Mouse (Mus musculus) limb, embryonic 14.5 days (tissue): ENCODE measurements around the gene Wapl. TPM values are rescaled to one million over a fixed set of nuclear protein-coding genes. Genes with fewer than 3 reads are reported as not detected.
A peak's percentile ranks its signal among the peaks of the same experiment; 100 is the strongest.

ENCODE experiments used
- ATAC-seq: fragments of 200-750 bp; cut with Nextera tagmentation; 2 replicates; pipeline ENCODE4 v1.8.0; 2017; ENCODE audit warnings: low read depth, moderate number of reproducible peaks, moderate TSS enrichment; ENCODE audit not compliant: low FRiP score
- DNase-seq: peaks from one replicate; pipeline ENCODE4 v3.0.0-alpha.2; 2015; ENCODE audit warnings: low spot score
- H3K27ac ChIP-seq: fragments of 300-500 bp; sonication (generic); replicated peaks from 2 replicates; pipeline ENCODE4 v1.5.1; 2014; ENCODE audit warnings: low read depth, mild to moderate bottlenecking, low read length, moderate library complexity, mixed read lengths
- H3K27me3 ChIP-seq: fragments of 300-500 bp; sonication (generic); 2 replicates; pipeline ENCODE4 v1.6.1; 2014; ENCODE audit warnings: low read length, mixed read lengths; ENCODE audit not compliant: control insufficient read depth, insufficient read depth
- H3K36me3 ChIP-seq: fragments of 300-500 bp; sonication (generic); 2 replicates; pipeline ENCODE4 v1.6.1; 2014; ENCODE audit warnings: mild to moderate bottlenecking, low read length, moderate library complexity, mixed read lengths; ENCODE audit not compliant: control insufficient read depth, insufficient read depth
- H3K4me1 ChIP-seq: fragments of 300-500 bp; sonication (generic); 2 replicates; pipeline ENCODE4 v1.6.1; 2014; ENCODE audit warnings: antibody characterized with exemption, low read length, mixed read lengths; ENCODE audit not compliant: control insufficient read depth, insufficient read depth
- H3K4me2 ChIP-seq: fragments of 300-500 bp; sonication (generic); replicated peaks from 2 replicates; pipeline ENCODE4 v1.6.1; 2014; ENCODE audit warnings: low read depth, mild to moderate bottlenecking, low read length, moderate library complexity; ENCODE audit not compliant: severe bottlenecking
- H3K4me3 ChIP-seq: fragments of 300-500 bp; sonication (generic); replicated peaks from 2 replicates; pipeline ENCODE4 v1.5.1; 2014; ENCODE audit warnings: low read length
- H3K9ac ChIP-seq: fragments of 300-500 bp; sonication (generic); 2 replicates; pipeline ENCODE4 v1.6.1; 2014; ENCODE audit warnings: mild to moderate bottlenecking, low read depth, low read length, moderate library complexity; ENCODE audit not compliant: severe bottlenecking
- H3K9me3 ChIP-seq: fragments of 300-500 bp; sonication (generic); 2 replicates; pipeline ENCODE4 v1.6.1; 2016; ENCODE audit warnings: low read length; ENCODE audit not compliant: control insufficient read depth
- POLR2A ChIP-seq: fragments of 200-500 bp; IDR thresholded peaks from 2 replicates; pipeline ENCODE4 v1.8.0; 2012; ENCODE audit warnings: inconsistent platforms, mild to moderate bottlenecking, moderate library complexity, borderline replicate concordance; ENCODE audit not compliant: insufficient read depth, insufficient read length; ENCODE audit errors: extremely low read depth
- WGBS: fragments of 180-500 bp; shearing (Covaris S2); extraction: QIAGEN DNeasy Blood & Tissue Kit; methylation state at CpG from one replicate; pipeline ENCODE4 v1.1.7; 2014; 5-methylcytosine and 5-hydroxymethylcytosine counted together
- polyA plus RNA-seq, 2 experiments: library from polyadenylated mRNA; depleted of rRNA in 1 of 2; stranded (reverse) in 1 of 2; unstranded in 1 of 2; fragments of >200 nt; fragmentation: Nextera tagmentation in 1 of 2; extraction: Ambion mirVana in 1 of 2; gene quantifications; 2 replicates each; pipeline versions ENCODE4 v1.2.1 to v1.2.3; 2012 to 2014

The Wapl gene
- polyA plus RNA-seq, 2 experiments = 23.5 to 28.4 TPM

DNA sequence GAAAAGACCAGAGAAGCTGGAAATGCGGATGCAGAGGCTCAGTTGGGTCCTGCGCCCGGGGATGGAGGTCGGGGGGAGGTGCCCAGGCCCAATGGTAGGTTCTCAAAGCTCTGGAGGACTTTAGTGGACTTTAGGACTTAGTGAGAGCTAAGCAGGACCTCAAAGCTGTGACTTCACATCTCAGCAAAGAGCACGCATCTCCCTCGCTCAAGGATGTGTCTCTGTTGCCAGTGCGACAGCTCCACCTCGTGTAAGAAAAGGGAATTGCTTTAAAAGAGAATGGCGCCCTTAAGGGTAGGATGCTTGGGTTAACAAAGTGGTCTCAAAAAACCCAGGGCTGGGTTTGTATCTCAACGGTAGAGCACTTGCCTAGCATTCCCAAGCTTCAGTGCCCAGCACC is 104.1 kb downstream of the Wapl start:
- Histone ChIP-seq H3K9me3 (no peaks in the 10 kb centered on the region; the same call in 1 of the 2 replicates), H3K36me3 (no peaks in the 10 kb centered on the region), H3K4me3 (no peak overlapping the region), H3K4me1 (no peaks in the 10 kb centered on the region), H3K4me2 (no peak overlapping the region), H3K27ac (no peak overlapping the region), H3K27me3 (no peaks in the 10 kb centered on the region), H3K9ac (no peak overlapping the region)
- no peak for TF ChIP-seq POLR2A
- ATAC-seq (no peak), DNase-seq (peak; percentile 35)
- 13% methylated on average over 10 of the region's 10 CpGs for WGBS

DNA sequence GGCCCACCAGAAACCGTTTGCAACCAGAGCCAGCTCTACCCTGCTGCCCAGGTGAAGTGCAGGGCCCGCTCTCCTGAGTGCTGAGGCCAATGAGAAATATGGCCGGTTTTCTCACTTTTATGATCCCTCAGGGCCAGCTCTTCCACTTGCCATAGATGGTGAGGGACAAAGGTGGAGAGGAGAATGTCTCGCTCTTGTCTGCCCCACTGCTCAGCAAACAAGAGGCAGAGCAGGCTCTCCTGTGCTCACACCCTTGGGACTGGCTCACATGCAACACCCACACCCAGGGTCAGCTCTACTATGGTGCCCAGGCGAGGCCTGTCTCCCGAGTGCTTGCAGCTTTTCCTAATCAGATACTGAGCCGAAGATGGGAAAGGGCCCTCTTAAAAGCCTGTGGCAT is 105.0 kb downstream of the Wapl start:
- 73% methylated on average over 7 of the region's 7 CpGs for WGBS
- H3K27ac ChIP-seq = no peak overlapping the region
- no peak for DNase-seq
- no peak for ATAC-seq
- H3K9ac ChIP-seq = no peak overlapping the region
- no peak overlapping the region for H3K4me3 ChIP-seq
- no peak overlapping the region for H3K4me2 ChIP-seq
- no peak for TF ChIP-seq POLR2A
- H3K9me3 ChIP-seq = no peaks in the 10 kb centered on the region; the same call in 1 of the 2 replicates
- H3K27me3 ChIP-seq = no peaks in the 10 kb centered on the region
- no peaks in the 10 kb centered on the region for H3K4me1 ChIP-seq
- H3K36me3 ChIP-seq = no peaks in the 10 kb centered on the region

GRCm38 (mm10) chr14:34793406-34794037 is 119.8 kb downstream of the Wapl start:
- H3K27me3 ChIP-seq = no peaks in the 10 kb centered on the region
- no peaks in the 10 kb centered on the region for H3K4me1 ChIP-seq
- no peak overlapping the region for H3K9ac ChIP-seq
- H3K36me3 ChIP-seq = no peaks in the 10 kb centered on the region
- H3K27ac ChIP-seq = no peak overlapping the region
- H3K4me3 ChIP-seq = no peak overlapping the region
- no peak overlapping the region for H3K4me2 ChIP-seq
- ATAC-seq (no peak), DNase-seq (no peak)
- TF ChIP-seq POLR2A = no peak
- 70% methylated on average over 1 of the region's 1 CpGs for WGBS
- no peaks in the 10 kb centered on the region for H3K9me3 ChIP-seq

Other genes with a start within 250 kb of the Wapl start
- 44.3 TPM in 2 replicates for gene Bmpr1a, start 170.6 kb upstream of the Wapl start, polyA plus RNA-seq (2012; rRNA removed)
- 72.1 and 72.4 TPM in 2 replicates for gene Bmpr1a, start 170.6 kb upstream of the Wapl start, polyA plus RNA-seq (2014; fragmentation: Nextera tagmentation; extraction: Ambion mirVana)
- gene 9230112D13Rik, start 151.1 kb upstream of the Wapl start, polyA plus RNA-seq (2012; rRNA removed) = not detected in 2 replicates
- not detected in 2 replicates for gene 9230112D13Rik, start 151.1 kb upstream of the Wapl start, polyA plus RNA-seq (2014; fragmentation: Nextera tagmentation; extraction: Ambion mirVana)
- gene Ldb3, start 85.2 kb upstream of the Wapl start, polyA plus RNA-seq (2012; rRNA removed) = 37.7 and 44.1 TPM in 2 replicates
- 20.0 and 26.6 TPM in 2 replicates for gene Ldb3, start 85.2 kb upstream of the Wapl start, polyA plus RNA-seq (2014; fragmentation: Nextera tagmentation; extraction: Ambion mirVana)
- gene Opn4, start 73.8 kb upstream of the Wapl start, polyA plus RNA-seq (2012; rRNA removed) = 0.09 and 0.38 TPM in 2 replicates
- gene Opn4, start 73.8 kb upstream of the Wapl start, polyA plus RNA-seq (2014; fragmentation: Nextera tagmentation; extraction: Ambion mirVana) = 0.25 and 0.50 TPM in 2 replicates
- gene Grid1, start 146.2 kb downstream of the Wapl start, polyA plus RNA-seq (2012; rRNA removed) = 2.0 and 2.2 TPM in 2 replicates
- 0.86 and 0.87 TPM in 2 replicates for gene Grid1, start 146.2 kb downstream of the Wapl start, polyA plus RNA-seq (2014; fragmentation: Nextera tagmentation; extraction: Ambion mirVana)